Mouse (Mus musculus) limb, embryonic 12.5 days (tissue): ENCODE measurements around the gene Satb1. TPM values are rescaled to one million over a fixed set of nuclear protein-coding genes. Genes with fewer than 3 reads are reported as not detected.
A peak's percentile ranks its signal among the peaks of the same experiment; 100 is the strongest.

Experiments used
- ATAC-seq: fragments of 200-750 bp; cut with Nextera tagmentation; 2 replicates; pipeline ENCODE4 v1.8.0; 2017; ENCODE audit warnings: low read depth, moderate TSS enrichment; ENCODE audit not compliant: insufficient number of reproducible peaks, insufficient read depth, low FRiP score, low TSS enrichment
- H3K27ac ChIP-seq: fragments of 300-500 bp; sonication (generic); 2 replicates; pipeline ENCODE4 v1.5.1; 2016; ENCODE audit warnings: mild to moderate bottlenecking, moderate library complexity
- H3K27me3 ChIP-seq: fragments of 300-500 bp; sonication (generic); 2 replicates; pipeline ENCODE4 v1.6.1; 2016; ENCODE audit warnings: mild to moderate bottlenecking, moderate library complexity
- H3K36me3 ChIP-seq: fragments of 300-500 bp; sonication (generic); 2 replicates; pipeline ENCODE4 v1.6.1; 2016; ENCODE audit warnings: mild to moderate bottlenecking, moderate library complexity
- H3K4me1 ChIP-seq: fragments of 300-500 bp; sonication (generic); replicated peaks from 2 replicates; pipeline ENCODE4 v1.6.1; 2016
- H3K4me2 ChIP-seq: fragments of 300-500 bp; sonication (generic); 2 replicates; pipeline ENCODE4 v1.6.1; 2016; ENCODE audit warnings: mild to moderate bottlenecking, moderate library complexity
- H3K4me3 ChIP-seq: fragments of 300-500 bp; sonication (generic); replicated peaks from 2 replicates; pipeline ENCODE4 v1.5.1; 2016; ENCODE audit warnings: mild to moderate bottlenecking
- H3K9ac ChIP-seq: fragments of 300-500 bp; sonication (generic); replicated peaks from 2 replicates; pipeline ENCODE4 v1.6.1; 2016; ENCODE audit warnings: mild to moderate bottlenecking, moderate library complexity
- H3K9me3 ChIP-seq: fragments of 300-500 bp; sonication (generic); 2 replicates; pipeline ENCODE4 v1.6.1; 2016; ENCODE audit warnings: mild to moderate bottlenecking, moderate library complexity
- WGBS: fragments of 180-500 bp; shearing (Covaris S2); methylation state at CpG from one replicate; pipeline ENCODE4 v1.1.7; 2016; 5-methylcytosine and 5-hydroxymethylcytosine counted together
- polyA plus RNA-seq: library from polyadenylated mRNA; unstranded; fragments of >200 nt; fragmentation: Nextera tagmentation; extraction: Ambion mirVana; gene quantifications from 2 replicates; pipeline ENCODE4 v1.2.1, GENCODE M21; 2016

The Satb1 gene
- polyA plus RNA-seq, 1 experiment from 2014 or later: 18.2 TPM

GRCm38 (mm10) chr17:51814301-51814700 is 18.8 kb downstream of the Satb1 start:
- no peaks in the 10 kb centered on the region for H3K9me3 ChIP-seq
- H3K4me2 ChIP-seq: no peak overlapping the region
- no peak overlapping the region for H3K4me3 ChIP-seq
- no peak overlapping the region for H3K9ac ChIP-seq
- no peak for ATAC-seq
- H3K27me3 ChIP-seq: peaks cover 12% of the 10 kb centered on the region
- no peaks in the 10 kb centered on the region for H3K4me1 ChIP-seq
- 24% methylated on average over 6 of the region's 6 CpGs for WGBS
- H3K27ac ChIP-seq: no peak overlapping the region
- no peaks in the 10 kb centered on the region for H3K36me3 ChIP-seq

- ATAC-seq: no peak; the same call in 1 of the 2 replicates
- no peak overlapping the region for H3K27ac ChIP-seq
- 2% methylated on average over 6 of the region's 6 CpGs for WGBS
These were observed 19.3 kb downstream of the Satb1 start for GRCm38 (mm10) chr17:51813784-51814120.

GRCm38 (mm10) chr17:51812942-51813783 is 19.9 kb downstream of the Satb1 start:
- H3K9ac ChIP-seq: peak overlapping the region; percentile 86
- peak overlapping the region; percentile 75 for H3K27ac ChIP-seq
- H3K4me3 ChIP-seq: peak overlapping the region; percentile 89
- H3K4me2 ChIP-seq: peak overlapping the region; percentile 84
- no peaks in the 10 kb centered on the region for H3K9me3 ChIP-seq
- under 1% methylated on average over 77 of the region's 115 CpGs for WGBS
- H3K36me3 ChIP-seq: no peaks in the 10 kb centered on the region
- peak; percentile 79 for ATAC-seq
- H3K4me1 ChIP-seq: no peaks in the 10 kb centered on the region
- H3K27me3 ChIP-seq: peaks cover 12% of the 10 kb centered on the region

More at GRCm38 (mm10) chr17:51813784-51814120, 19.3 kb downstream of the Satb1 start:
- Histone ChIP-seq H3K36me3 (no peaks in the 10 kb centered on the region), H3K4me1 (no peaks in the 10 kb centered on the region), H3K9me3 (no peaks in the 10 kb centered on the region), H3K27me3 (peaks cover 12% of the 10 kb centered on the region), H3K4me2 (peak overlapping the region; percentile 84), H3K4me3 (peak overlapping the region; percentile 89), H3K9ac (peak overlapping the region; percentile 86)

GRCm38 (mm10) chr17:51812261-51812941 is 20.7 kb downstream of the Satb1 start:
- peak overlapping the region; percentile 75 for H3K27ac ChIP-seq
- peak; percentile 59 for ATAC-seq
- no peaks in the 10 kb centered on the region for H3K9me3 ChIP-seq
- peak overlapping the region; percentile 84 for H3K4me2 ChIP-seq
- H3K27me3 ChIP-seq: peaks cover 12% of the 10 kb centered on the region
- peak overlapping the region; percentile 89 for H3K4me3 ChIP-seq
- WGBS: 1% methylated on average over 31 of the region's 48 CpGs
- H3K36me3 ChIP-seq: no peaks in the 10 kb centered on the region
- H3K4me1 ChIP-seq: 0 out of 2 replicates have a peak, but pooled peaks cover 2% of the 10 kb centered on the region
- H3K9ac ChIP-seq: peak overlapping the region; percentile 86

- peak overlapping the region; percentile 84 for H3K4me2 ChIP-seq
- H3K36me3 ChIP-seq: no peaks in the 10 kb centered on the region
- no peak for ATAC-seq
- 0 out of 2 replicates have a peak, but pooled peaks cover 3% of the 10 kb centered on the region for H3K4me1 ChIP-seq
- H3K27me3 ChIP-seq: peaks cover 12% of the 10 kb centered on the region
- no peak overlapping the region for H3K27ac ChIP-seq
- H3K9me3 ChIP-seq: no peaks in the 10 kb centered on the region
- H3K4me3 ChIP-seq: peak overlapping the region; percentile 89
- peak overlapping the region; percentile 86; the same call in 1 of the 2 replicates for H3K9ac ChIP-seq
- WGBS: 0% methylated on average over 11 of the region's 11 CpGs
These were observed 21.2 kb downstream of the Satb1 start for GRCm38 (mm10) chr17:51811911-51812260.

GRCm38 (mm10) chr17:51811086-51811868 is 21.8 kb downstream of the Satb1 start:
- H3K4me2 ChIP-seq: peak overlapping the region; percentile 84
- H3K27ac ChIP-seq: 0 out of 2 replicates have a peak overlapping the region, but pooled peaks have one; percentile 4
- WGBS: 4% methylated on average over 8 of the region's 8 CpGs
- peak overlapping the region; percentile 86 for H3K9ac ChIP-seq
- 0 out of 2 replicates have a peak, but pooled peaks cover 3% of the 10 kb centered on the region for H3K4me1 ChIP-seq
- peaks cover 10% of the 10 kb centered on the region for H3K27me3 ChIP-seq
- no peak for ATAC-seq
- H3K36me3 ChIP-seq: no peaks in the 10 kb centered on the region
- peak overlapping the region; percentile 89 for H3K4me3 ChIP-seq
- no peaks in the 10 kb centered on the region for H3K9me3 ChIP-seq

GRCm38 (mm10) chr17:51807429-51807828 is 25.7 kb downstream of the Satb1 start:
- Histone ChIP-seq H3K36me3 (peaks cover 4% of the 10 kb centered on the region; the same call in 1 of the 2 replicates), H3K4me3 (no peak overlapping the region), H3K9me3 (no peaks in the 10 kb centered on the region), H3K27ac (no peak overlapping the region), H3K4me2 (no peak overlapping the region), H3K4me1 (0 out of 2 replicates have a peak, but pooled peaks cover 3% of the 10 kb centered on the region), H3K27me3 (0 out of 2 replicates have a peak, but pooled peaks cover 4% of the 10 kb centered on the region), H3K9ac (no peak overlapping the region)
- WGBS: 61% methylated on average over 5 of the region's 5 CpGs
- no peak for ATAC-seq

GRCm38 (mm10) chr17:51806124-51806960 is 26.7 kb downstream of the Satb1 start:
- Histone ChIP-seq H3K4me2 (no peak overlapping the region), H3K36me3 (peaks cover 7% of the 10 kb centered on the region), H3K27ac (no peak overlapping the region), H3K9ac (no peak overlapping the region), H3K4me1 (0 out of 2 replicates have a peak, but pooled peaks cover 3% of the 10 kb centered on the region), H3K9me3 (no peaks in the 10 kb centered on the region), H3K4me3 (no peak overlapping the region), H3K27me3 (0 out of 2 replicates have a peak, but pooled peaks cover 4% of the 10 kb centered on the region)
- 75% methylated on average over 12 of the region's 12 CpGs for WGBS
- no peak for ATAC-seq

GRCm38 (mm10) chr17:51800208-51800607 is 32.9 kb downstream of the Satb1 start:
- Histone ChIP-seq H3K27ac (no peak overlapping the region), H3K4me1 (no peaks in the 10 kb centered on the region), H3K4me2 (no peak overlapping the region), H3K9ac (no peak overlapping the region), H3K4me3 (no peak overlapping the region), H3K9me3 (no peaks in the 10 kb centered on the region), H3K36me3 (peaks cover 7% of the 10 kb centered on the region), H3K27me3 (no peaks in the 10 kb centered on the region)
- WGBS: 58% methylated on average over 6 of the region's 6 CpGs
- ATAC-seq: no peak

- no peak for ATAC-seq
- Histone ChIP-seq H3K4me1 (no peaks in the 10 kb centered on the region), H3K4me3 (no peak overlapping the region), H3K9ac (no peak overlapping the region), H3K27ac (no peak overlapping the region), H3K36me3 (peaks cover 1% of the 10 kb centered on the region; the same call in 1 of the 2 replicates), H3K9me3 (no peaks in the 10 kb centered on the region), H3K27me3 (no peaks in the 10 kb centered on the region), H3K4me2 (no peak overlapping the region)
- 92% methylated on average over 5 of the region's 5 CpGs for WGBS
These were observed 36.6 kb downstream of the Satb1 start for GRCm38 (mm10) chr17:51796459-51796858.
